ENCODE assay signal across 18 mouse cellular contexts in genomic region chr14:26783731-26784130, GRCm38 (mm10).
"Had no signal": no experiment of that assay in that cellular context is flagged by ENCODE, and none has a peak within 500 bp of the region (broad histone marks: within the 10 kb centered on the region; RNA-seq: fewer than 3 reads in every experiment).

No protein-coding gene starts in this region.

- H3K4me3 ChIP-seq: midbrain, embryonic 10.5 days; midbrain, embryonic 12.5 days; myocyte; neural tube, embryonic 13.5 days; neural tube, embryonic 15.5 days; stomach, embryonic 15.5 days had no signal

- H3K9ac ChIP-seq: lung, embryonic 14.5 days; midbrain, embryonic 12.5 days; neural tube, embryonic 13.5 days; neural tube, embryonic 15.5 days; stomach, embryonic 15.5 days had no signal

- H3K4me2 ChIP-seq: lung, embryonic 14.5 days; midbrain, embryonic 12.5 days; neural tube, embryonic 13.5 days; neural tube, embryonic 15.5 days; stomach, embryonic 15.5 days had no signal

- H3K36me3 ChIP-seq: midbrain, embryonic 10.5 days; midbrain, embryonic 12.5 days; neural tube, embryonic 13.5 days; neural tube, embryonic 15.5 days; stomach, embryonic 15.5 days had no signal

- H3K27me3 ChIP-seq: midbrain, embryonic 12.5 days; neural tube, embryonic 13.5 days; neural tube, embryonic 15.5 days; stomach, embryonic 15.5 days had no signal

- H3K4me1 ChIP-seq: midbrain, embryonic 10.5 days; midbrain, embryonic 12.5 days; neural tube, embryonic 13.5 days; neural tube, embryonic 15.5 days; stomach, embryonic 15.5 days had no signal

- H3K9me3 ChIP-seq: midbrain, embryonic 10.5 days; neural tube, embryonic 13.5 days; neural tube, embryonic 15.5 days; stomach, embryonic 15.5 days had no signal

- DNase-seq: lung, adult 18-20 months; lung, embryonic 14.5 days; lung, postnatal 10 days; lung, postnatal 4 days; midbrain, embryonic 14.5 days; retina, postnatal 1 day; right cerebral cortex, adult 18-20 months; thymus, adult 2 months; thymus, postnatal 25 days; thymus, postnatal 4 days had no signal

- ATAC-seq: midbrain, embryonic 16.5 days had no signal

- H3K27ac ChIP-seq: midbrain, embryonic 10.5 days; midbrain, embryonic 12.5 days; neural tube, embryonic 13.5 days; neural tube, embryonic 15.5 days; stomach, embryonic 15.5 days; stomach, postnatal 0 days had no signal
